8 mouse cellular contexts compared by ENCODE assay signal in the genomic region with DNA sequence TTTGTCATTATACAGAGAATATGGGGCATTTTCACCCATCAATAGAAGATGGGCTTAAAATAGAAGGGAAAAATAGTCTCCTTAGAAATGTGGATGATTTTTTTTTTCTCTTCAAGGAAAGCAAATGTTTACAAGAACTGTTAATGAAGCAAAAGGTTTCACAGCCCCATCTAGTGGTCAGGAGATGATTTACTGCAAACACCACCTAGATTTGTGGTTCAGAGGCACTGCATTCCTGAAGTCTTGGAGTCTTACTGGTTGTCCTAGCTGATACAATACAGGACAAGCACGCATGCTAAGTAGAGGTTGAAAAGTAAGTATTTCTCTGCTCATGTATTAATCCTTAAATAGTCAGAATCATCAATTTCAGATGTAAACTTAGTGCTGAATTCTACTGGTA.
DNase-seq lines count a peak whose midpoint lies in the region; ATAC-seq and TF ChIP-seq lines count a peak whose summit lies in the region.

No protein-coding gene starts in this region.

- WGBS in kidney, embryonic 16.5 days, result 49% methylated on average over 1 of the region's 1 CpGs
- 63% methylated on average over 1 of the region's 1 CpGs for WGBS in embryonic facial prominence, embryonic 10.5 days

- no peaks in the 10 kb centered on the region for H3K9me3 ChIP-seq in kidney, embryonic 16.5 days (ENCODE audit: low read length)
- no peaks in the 10 kb centered on the region for H3K9me3 ChIP-seq in embryonic facial prominence, embryonic 10.5 days

- H3K4me3 ChIP-seq in kidney, embryonic 16.5 days (ENCODE audit: low read length), result no peak overlapping the region
- no peak overlapping the region for H3K4me3 ChIP-seq in embryonic facial prominence, embryonic 10.5 days
- H3K4me3 ChIP-seq in layer of hippocampus, adult 2 months, result no peak overlapping the region

- TF ChIP-seq CTCF in layer of hippocampus, adult 2 months (conservative IDR thresholded peaks at IDR 0.05), result peak; percentile 90

- no peak overlapping the region for H3K27ac ChIP-seq in kidney, embryonic 16.5 days (ENCODE audit: low read length)
- no peak overlapping the region for H3K27ac ChIP-seq in embryonic facial prominence, embryonic 10.5 days (replicated peaks)
- H3K27ac ChIP-seq in layer of hippocampus, adult 2 months, result no peak overlapping the region

- no peak overlapping the region for H3K4me2 ChIP-seq in kidney, embryonic 16.5 days (replicated peaks; ENCODE audit: low read depth, low read length)

- no peaks in the 10 kb centered on the region for H3K4me1 ChIP-seq in kidney, embryonic 16.5 days (ENCODE audit: insufficient read depth, low read length)
- H3K4me1 ChIP-seq in embryonic facial prominence, embryonic 10.5 days, result no peaks in the 10 kb centered on the region

- ATAC-seq in kidney, embryonic 16.5 days (ENCODE audit: low FRiP score, low TSS enrichment), result no peak
- no peak for ATAC-seq in activated CD4-positive, CD25-positive, alpha-beta regulatory T cell, adult 4 months

- DNase-seq in kidney, postnatal 10 days, result peak; percentile 36
- peak; percentile 63 for DNase-seq in ZHBTc4 (ENCODE audit: low read depth, low spot score)
- peak; percentile 14 for DNase-seq in embryonic facial prominence, embryonic 10.5 days (ENCODE audit: low spot score)
- peak; percentile 57 to 76 for DNase-seq in layer of hippocampus, adult 2 months (ENCODE audit: low spot score in 2 of 2)
- peak; percentile 75 for DNase-seq in retina, postnatal 1 day
- no peak for DNase-seq in spleen, postnatal 36 days (ENCODE audit: low spot score in 2 of 2)

- no peaks in the 10 kb centered on the region for H3K36me3 ChIP-seq in kidney, embryonic 16.5 days (ENCODE audit: insufficient read depth, low read length)
- no peaks in the 10 kb centered on the region for H3K36me3 ChIP-seq in embryonic facial prominence, embryonic 10.5 days (replicated peaks)

- no peak overlapping the region for H3K9ac ChIP-seq in kidney, embryonic 16.5 days (replicated peaks; ENCODE audit: low read length)

- no peaks in the 10 kb centered on the region for H3K27me3 ChIP-seq in kidney, embryonic 16.5 days (ENCODE audit: insufficient read depth, low read length)
- H3K27me3 ChIP-seq in embryonic facial prominence, embryonic 10.5 days (replicated peaks; ENCODE audit: low read depth, poor library complexity, severe bottlenecking), result no peaks in the 10 kb centered on the region

Comparison
In these comparisons a context has a peak if more than half of its experiments do, and no peak if none do; other contexts are left out.
1. DNase-seq: peak in kidney, postnatal 10 days (single experiment), ZHBTc4 (single experiment), embryonic facial prominence, embryonic 10.5 days (single experiment), layer of hippocampus, adult 2 months (2 of 2) and retina, postnatal 1 day (single experiment); none in spleen, postnatal 36 days (0 of 2).